Mouse (Mus musculus) bone marrow, adult 2 months (tissue): Measurements from ENCODE around the gene Xrcc2. TPM values are rescaled to one million over a fixed set of nuclear protein-coding genes. Genes with fewer than 3 reads are reported as not detected.
"Not testable (repeated sequence)": the region's sequence is repeated elsewhere in the genome, so short reads cannot be mapped to it uniquely, and the experiment has no call there.

Experiments used
- H3K27ac ChIP-seq: fragments of 200-500 bp; 2 replicates; pipeline ENCODE4 v1.5.1; 2012; ENCODE audit warnings: low read depth, mild to moderate bottlenecking, control low read depth, inconsistent platforms, low read length; ENCODE audit not compliant: control insufficient read depth, poor library complexity, insufficient read depth
- H3K4me1 ChIP-seq: fragments of 200-500 bp; 2 replicates; pipeline ENCODE4 v1.6.1; 2011; ENCODE audit warnings: low read length; ENCODE audit not compliant: control insufficient read depth, insufficient read depth
- H3K4me3 ChIP-seq: fragments of 200-500 bp; replicated peaks from 2 replicates; pipeline ENCODE3; 2011; ENCODE audit warnings: mild to moderate bottlenecking, low read depth, low read length, control low read depth; ENCODE audit not compliant: control insufficient read depth
- CTCF ChIP-seq: fragments of 200-500 bp; IDR thresholded peaks from 2 replicates; pipeline ENCODE4 v1.5.1; 2011; ENCODE audit warnings: low read length, control low read depth; ENCODE audit not compliant: control insufficient read depth, insufficient read depth
- POLR2A ChIP-seq: fragments of 200-500 bp; IDR thresholded peaks from 2 replicates; pipeline ENCODE4 v1.6.1; 2011; ENCODE audit warnings: low read depth, mild to moderate bottlenecking, control low read depth, low read length, borderline replicate concordance; ENCODE audit not compliant: control insufficient read depth
- WGBS: fragments of 180-500 bp; shearing (Covaris S2); methylation state at CpG from one replicate; pipeline ENCODE4 v1.1.7; 2018; 5-methylcytosine and 5-hydroxymethylcytosine counted together
- polyA plus RNA-seq: library from polyadenylated mRNA; stranded (reverse); fragments of >200 nt; gene quantifications from 2 replicates; pipeline ENCODE4 v1.2.4, GENCODE M21; 2011; ENCODE audit warnings: low replicate concordance; ENCODE audit not compliant: missing spikeins, insufficient read depth, insufficient read length

The Xrcc2 gene
- polyA plus RNA-seq = 2.5 and 3.7 TPM in 2 replicates

DNA sequence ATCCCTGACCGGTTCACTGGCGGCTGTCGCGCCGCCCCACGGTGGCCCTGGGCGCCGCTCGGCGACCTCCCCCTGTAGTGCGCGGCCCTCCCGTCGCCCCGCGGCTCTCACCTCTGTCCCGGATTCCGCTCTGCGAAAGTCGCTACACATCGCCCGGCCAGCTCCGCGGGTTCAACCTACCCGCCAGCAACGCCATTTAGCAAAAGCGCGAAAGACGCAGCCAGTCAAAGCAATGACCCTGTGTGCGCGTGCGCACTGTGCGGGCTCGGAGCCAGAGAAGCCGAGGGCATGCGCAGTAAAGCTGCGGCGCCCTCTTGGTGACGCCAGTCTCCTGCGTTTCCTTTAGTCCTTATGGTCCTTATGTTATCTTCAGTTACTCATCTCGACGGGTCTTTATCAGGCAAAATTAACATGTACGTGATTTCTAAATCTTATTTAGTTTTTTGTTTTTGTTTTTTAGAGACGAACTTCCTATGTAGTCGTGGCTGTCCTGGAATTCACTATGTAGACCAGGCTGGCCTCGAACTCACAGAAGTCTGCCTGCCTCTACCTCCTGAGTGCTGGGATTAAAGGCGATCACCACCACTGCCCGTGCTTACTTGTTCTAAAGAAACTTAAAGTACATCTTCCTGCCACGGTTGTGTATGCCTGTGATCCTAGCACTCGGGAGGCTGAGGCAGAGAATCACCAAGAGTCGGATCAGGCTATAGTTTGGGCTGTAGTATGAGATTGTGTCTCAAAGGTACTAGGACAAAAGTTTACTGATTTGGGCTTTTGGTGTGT lies at the start of gene Xrcc2:
Xrcc2 (minus strand) TSS at position 259 of the 783 bp plus-strand sequence.
- WGBS = 8% methylated on average over 51 of the region's 51 CpGs

DNA sequence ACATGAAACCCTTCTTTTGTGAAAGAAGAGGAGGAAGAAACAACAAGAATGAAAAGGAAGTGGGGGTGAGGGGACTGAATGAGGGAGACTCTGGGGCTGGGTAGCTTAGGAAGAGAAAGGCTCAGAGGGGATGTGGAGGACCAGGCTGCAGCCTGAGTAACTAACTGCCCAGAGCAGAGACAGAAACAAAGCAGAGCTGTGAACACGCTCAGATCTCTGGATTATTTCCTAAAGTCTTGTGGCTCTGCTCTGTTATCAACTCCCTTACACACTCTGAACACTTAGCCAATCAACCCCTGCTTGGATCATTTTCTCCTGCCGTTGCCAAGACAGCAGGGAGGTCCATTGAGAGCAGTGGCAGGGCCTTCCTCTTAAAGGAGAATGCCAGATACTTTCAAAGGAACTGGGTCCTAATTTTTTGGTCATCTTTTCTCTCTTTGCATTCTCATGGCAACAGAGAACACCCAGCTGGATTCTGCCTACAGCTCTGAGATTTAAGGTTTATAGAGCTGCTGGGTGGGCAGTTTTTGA lies 48.7 kb upstream of the Xrcc2 start:
- 28% methylated on average over 2 of the region's 2 CpGs for WGBS
- Histone ChIP-seq H3K4me3 (no peak overlapping the region), H3K27ac (no peak overlapping the region), H3K4me1 (no peaks in the 10 kb centered on the region)
- TF ChIP-seq POLR2A (no peak), CTCF (no peak)

More for the DNA sequence above, at the start of gene Xrcc2:
- peak within 1 kb of the TSS; percentile 65 for H3K4me3 ChIP-seq
- H3K27ac ChIP-seq = peak within 1 kb of the TSS; percentile 16; the same call in 1 of the 2 replicates
- peaks cover 2% of the 10 kb centered on the region; the same call in 1 of the 2 replicates for H3K4me1 ChIP-seq
- TF ChIP-seq CTCF (no peak), POLR2A (peak; percentile 75; the same call in 1 of the 2 replicates)

DNA sequence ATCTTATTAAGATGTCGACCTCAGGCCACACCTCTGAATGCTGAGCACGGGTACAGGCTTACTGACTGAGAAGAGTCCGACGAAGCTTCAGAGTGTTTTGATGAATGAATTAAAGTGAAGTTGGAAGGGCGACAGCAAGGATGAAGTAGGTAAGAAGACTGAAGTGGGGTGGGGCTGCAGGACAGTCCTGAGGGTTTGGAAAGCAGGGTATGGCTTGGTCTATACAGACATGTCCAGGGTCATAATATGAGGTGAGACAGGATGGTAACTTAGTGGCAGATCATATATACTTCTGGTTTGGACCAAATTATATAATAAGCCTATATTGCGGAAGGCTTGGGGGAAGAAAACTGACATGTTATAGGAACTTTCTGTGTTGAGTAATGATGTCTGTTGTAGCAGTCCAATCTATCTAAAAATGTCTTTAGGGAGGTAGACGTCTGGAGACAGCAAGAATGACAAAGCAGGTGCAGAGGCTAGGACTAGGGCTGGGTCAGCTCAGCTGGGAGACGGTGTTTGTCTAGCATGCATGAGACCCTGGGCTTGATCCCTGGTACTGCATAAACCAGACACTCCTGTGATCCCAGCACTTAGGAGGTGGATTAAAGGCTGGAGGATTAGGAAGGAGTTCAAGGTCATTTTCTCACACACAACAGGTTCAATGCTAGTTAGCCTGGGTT lies 48.1 kb upstream of the Xrcc2 start:
- WGBS = 63% methylated on average over 8 of the region's 8 CpGs
- Histone ChIP-seq H3K27ac (no peak overlapping the region), H3K4me1 (no peaks in the 10 kb centered on the region), H3K4me3 (no peak overlapping the region)
- TF ChIP-seq CTCF = no peak
- TF ChIP-seq POLR2A = no peak

DNA sequence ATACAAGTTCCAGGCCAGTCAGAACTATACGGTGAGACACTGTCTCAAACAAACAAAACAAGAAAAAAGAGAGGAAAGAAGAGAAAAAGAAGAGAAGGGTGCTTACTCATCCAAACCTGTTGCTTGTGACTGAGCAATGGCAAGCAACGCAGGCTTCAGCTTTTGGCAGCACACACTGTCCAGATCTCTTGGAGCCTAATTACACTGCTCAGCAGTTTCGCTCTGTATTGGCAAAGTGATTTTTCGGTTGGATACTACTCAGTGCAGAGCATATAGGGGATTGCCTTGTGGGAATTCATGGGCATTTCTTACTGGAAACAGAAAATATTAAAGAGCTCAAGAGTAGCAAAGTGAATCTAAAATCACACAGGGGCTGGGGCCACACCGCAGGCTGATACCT lies 47.2 kb upstream of the Xrcc2 start:
- WGBS = 84% methylated on average over 5 of the region's 5 CpGs
- no peak overlapping the region for H3K4me3 ChIP-seq
- no peak overlapping the region for H3K27ac ChIP-seq
- H3K4me1 ChIP-seq = no peaks in the 10 kb centered on the region
- TF ChIP-seq CTCF (no peak), POLR2A (no peak)

DNA sequence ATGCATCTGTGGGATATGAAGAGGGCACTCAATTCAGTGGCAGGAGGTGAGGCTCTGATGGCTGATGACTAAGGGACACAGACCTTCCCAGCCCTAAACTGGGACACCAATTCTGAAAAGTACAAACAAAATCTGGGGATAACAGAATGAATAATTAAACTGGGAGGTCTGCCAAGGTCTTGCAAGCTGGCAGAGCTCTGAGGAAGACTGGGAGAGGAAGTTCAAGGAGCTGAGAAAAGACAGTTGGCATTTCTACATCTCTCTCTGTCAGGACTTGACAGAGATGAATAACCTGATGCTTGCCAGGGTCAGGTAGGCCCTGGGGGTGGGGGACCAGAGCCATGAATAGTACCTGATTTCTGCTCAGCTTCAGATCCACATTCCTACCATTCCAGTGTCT lies 45.9 kb upstream of the Xrcc2 start:
- TF ChIP-seq CTCF (no peak), POLR2A (no peak)
- Histone ChIP-seq H3K4me3 (no peak overlapping the region), H3K4me1 (no peaks in the 10 kb centered on the region), H3K27ac (no peak overlapping the region)

DNA sequence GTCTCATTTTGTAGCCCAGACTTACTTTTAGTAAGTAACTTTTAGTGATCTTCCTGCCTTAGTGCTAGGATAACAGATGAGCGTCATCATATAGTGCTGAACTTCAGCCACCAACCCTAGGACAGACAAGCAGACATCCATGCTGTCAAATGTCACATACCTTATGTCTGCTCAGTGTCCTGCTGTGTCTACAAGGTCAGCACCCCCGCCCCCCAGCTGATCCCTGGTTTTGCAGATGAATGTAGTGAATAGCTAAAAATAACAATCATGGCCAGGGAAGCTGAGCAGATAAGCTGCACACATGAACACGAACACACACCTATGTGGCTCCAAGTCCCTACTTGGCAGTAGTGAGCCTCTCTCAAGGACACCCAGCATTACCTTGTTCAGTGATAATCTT lies 43.0 kb upstream of the Xrcc2 start:
- Histone ChIP-seq H3K27ac (no peak overlapping the region), H3K4me1 (no peaks in the 10 kb centered on the region), H3K4me3 (no peak overlapping the region)
- 65% methylated on average over 3 of the region's 3 CpGs for WGBS
- TF ChIP-seq CTCF (no peak), POLR2A (no peak)

DNA sequence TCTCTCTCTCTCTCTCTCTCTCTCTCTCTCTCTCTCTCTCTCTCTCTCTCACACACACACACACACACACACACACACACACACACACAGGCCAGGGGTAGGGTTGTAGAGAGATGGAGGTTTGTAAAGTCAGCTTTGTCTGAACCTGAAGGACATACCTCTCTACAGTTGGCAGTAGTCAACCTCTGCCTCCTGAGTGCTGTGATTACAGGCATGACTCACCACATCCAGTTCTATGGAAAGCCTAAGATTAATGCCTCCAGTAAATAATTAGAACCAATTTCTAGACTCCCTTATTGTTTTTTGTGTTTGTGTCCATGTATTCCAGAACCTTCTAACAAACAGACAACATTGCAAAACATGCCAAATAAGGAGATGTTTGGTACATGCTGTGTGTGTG lies 42.3 kb upstream of the Xrcc2 start:
- TF ChIP-seq CTCF (no peak), POLR2A (no peak)
- no peak overlapping the region for H3K4me3 ChIP-seq
- no peaks in the 10 kb centered on the region for H3K4me1 ChIP-seq
- no peak overlapping the region for H3K27ac ChIP-seq

DNA sequence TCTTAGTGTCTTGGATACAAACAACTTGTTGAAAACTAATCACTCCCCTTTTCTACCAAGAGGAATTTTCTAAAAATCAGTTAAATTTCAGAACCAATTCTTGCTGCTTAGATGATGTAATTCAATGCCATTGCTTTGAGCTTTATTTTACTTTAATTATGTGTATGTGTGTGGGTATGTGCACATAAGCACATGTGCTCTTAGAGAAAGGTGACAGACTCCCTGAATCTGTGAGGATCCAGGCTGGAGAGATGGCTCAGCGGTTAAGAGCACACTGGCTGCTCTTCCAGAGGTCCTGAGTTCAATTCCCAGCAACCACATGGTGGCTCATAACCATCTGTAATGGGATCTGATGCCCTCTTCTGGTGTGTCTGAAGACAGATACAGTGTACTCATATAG lies 33.3 kb upstream of the Xrcc2 start:
- not testable (repeated sequence) for H3K4me1 ChIP-seq, H3K27ac ChIP-seq, H3K4me3 ChIP-seq
- WGBS = 79% methylated on average over 1 of the region's 1 CpGs

DNA sequence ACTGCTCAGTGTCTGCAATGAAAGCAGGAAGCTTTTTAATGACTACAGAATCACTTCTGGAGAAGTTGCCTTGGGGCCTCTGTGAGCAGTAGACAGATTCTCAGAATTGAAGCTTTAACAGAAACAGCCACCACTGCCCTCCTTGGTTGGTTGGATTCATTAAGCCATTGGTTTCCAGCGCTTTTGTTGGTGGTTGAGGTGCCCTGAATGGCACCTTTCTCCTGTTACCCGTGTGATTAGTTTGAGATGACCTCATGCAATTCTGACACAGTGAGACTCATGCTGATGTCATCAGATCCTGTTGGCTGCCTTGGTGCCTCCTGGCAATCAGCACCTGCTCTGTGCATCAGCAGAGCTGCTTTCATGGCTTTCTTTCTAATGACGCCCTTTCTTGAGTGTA lies 32.8 kb upstream of the Xrcc2 start:
- TF ChIP-seq CTCF (no peak), POLR2A (no peak)
- Histone ChIP-seq H3K27ac (no peak overlapping the region), H3K4me1 (no peaks in the 10 kb centered on the region), H3K4me3 (no peak overlapping the region)
- WGBS = 68% methylated on average over 3 of the region's 3 CpGs
